Mouse (Mus musculus) hindbrain, embryonic 15.5 days (tissue): ENCODE results near the gene Trim9. TPM values are rescaled to one million over a fixed set of nuclear protein-coding genes. Genes with fewer than 3 reads are reported as not detected.

Experiments used
- ATAC-seq: fragments of 200-750 bp; cut with Nextera tagmentation; 2 replicates; pipeline ENCODE4 v1.8.0; 2017; ENCODE audit warnings: low read depth, moderate number of reproducible peaks, moderate TSS enrichment; ENCODE audit not compliant: low FRiP score
- H3K27ac ChIP-seq: fragments of 300-500 bp; sonication (generic); replicated peaks from 2 replicates; pipeline ENCODE4 v1.5.1; 2015; ENCODE audit warnings: mild to moderate bottlenecking, inconsistent platforms
- H3K27me3 ChIP-seq: fragments of 300-500 bp; sonication (generic); 2 replicates; pipeline ENCODE4 v1.6.1; 2015; ENCODE audit warnings: control low read depth, inconsistent platforms
- H3K36me3 ChIP-seq: fragments of 300-500 bp; sonication (generic); 2 replicates; pipeline ENCODE4 v1.6.1; 2015; ENCODE audit warnings: control low read depth, inconsistent platforms
- H3K4me1 ChIP-seq: fragments of 300-500 bp; sonication (generic); replicated peaks from 2 replicates; pipeline ENCODE4 v1.6.1; 2015; ENCODE audit warnings: control low read depth, inconsistent platforms
- H3K4me2 ChIP-seq: fragments of 300-500 bp; sonication (generic); 2 replicates; pipeline ENCODE4 v1.6.1; 2015; ENCODE audit warnings: moderate library complexity, mild to moderate bottlenecking, inconsistent platforms
- H3K4me3 ChIP-seq: fragments of 300-500 bp; sonication (generic); 2 replicates; pipeline ENCODE4 v1.5.1; 2015; ENCODE audit warnings: mild to moderate bottlenecking, inconsistent platforms
- H3K9ac ChIP-seq: fragments of 300-500 bp; sonication (generic); 2 replicates; pipeline ENCODE4 v1.6.1; 2015; ENCODE audit warnings: inconsistent platforms
- H3K9me3 ChIP-seq: fragments of 300-500 bp; sonication (generic); 2 replicates; pipeline ENCODE4 v1.6.1; 2016; ENCODE audit warnings: control low read depth, inconsistent platforms
- WGBS: fragments of 180-500 bp; shearing (Covaris S2); methylation state at CpG from one replicate; pipeline ENCODE4 v1.1.7; 2015; 5-methylcytosine and 5-hydroxymethylcytosine counted together
- polyA plus RNA-seq: library from polyadenylated mRNA; unstranded; fragments of >200 nt; fragmentation: Nextera tagmentation; extraction: Ambion mirVana; gene quantifications from 2 replicates; pipeline ENCODE4 v1.2.1, GENCODE M21; 2015

Trim9 gene
- polyA plus RNA-seq, 1 experiment from 2014 or later: 93.3 TPM

DNA sequence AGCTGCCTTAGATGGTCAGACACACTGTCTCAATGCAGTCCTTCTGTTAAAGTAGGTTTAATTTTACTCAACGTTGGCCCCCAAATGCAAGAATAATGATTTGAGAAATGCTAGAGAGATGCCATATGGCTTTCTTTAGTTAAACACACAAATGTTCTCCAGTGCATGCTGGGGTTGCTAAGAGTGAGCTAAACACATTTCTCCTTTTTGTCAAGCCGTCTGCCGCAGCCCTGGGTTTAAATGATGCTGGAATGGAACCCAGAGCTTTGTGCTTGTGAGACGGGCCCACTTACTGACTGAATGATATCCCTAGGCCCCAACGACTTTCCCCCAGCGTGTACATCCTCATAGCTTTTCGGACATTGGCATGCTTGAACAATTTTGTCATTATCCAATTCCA lies 104.9 kb downstream of the Trim9 start:
- 75% methylated on average over 7 of the region's 7 CpGs for WGBS
- Histone ChIP-seq H3K4me3 (no peak overlapping the region), H3K27ac (no peak overlapping the region), H3K27me3 (no peaks in the 10 kb centered on the region), H3K9ac (no peak overlapping the region), H3K36me3 (peaks cover 8% of the 10 kb centered on the region; the same call in 1 of the 2 replicates), H3K9me3 (no peaks in the 10 kb centered on the region), H3K4me2 (no peak overlapping the region), H3K4me1 (no peaks in the 10 kb centered on the region; the same call in none of the 2 replicates)
- no peak for ATAC-seq

GRCm38 (mm10) chr12:70239741-70240140 lies 107.7 kb downstream of the Trim9 start:
- H3K9me3 ChIP-seq: no peaks in the 10 kb centered on the region
- 75% methylated on average over 5 of the region's 5 CpGs for WGBS

GRCm38 (mm10) chr12:70238604-70239003 lies 108.8 kb downstream of the Trim9 start:
- Histone ChIP-seq H3K4me3 (no peak overlapping the region), H3K36me3 (no peaks in the 10 kb centered on the region), H3K9me3 (no peaks in the 10 kb centered on the region), H3K27ac (no peak overlapping the region), H3K4me2 (no peak overlapping the region), H3K4me1 (peaks cover 4% of the 10 kb centered on the region), H3K27me3 (no peaks in the 10 kb centered on the region), H3K9ac (no peak overlapping the region)
- ATAC-seq: peak; percentile 21; the same call in 1 of the 2 replicates
- 44% methylated on average over 8 of the region's 8 CpGs for WGBS

More at GRCm38 (mm10) chr12:70239741-70240140, 107.7 kb downstream of the Trim9 start:
- H3K9ac ChIP-seq: no peak overlapping the region
- H3K27me3 ChIP-seq: no peaks in the 10 kb centered on the region
- H3K27ac ChIP-seq: no peak overlapping the region
- ATAC-seq: no peak
- H3K36me3 ChIP-seq: no peaks in the 10 kb centered on the region
- no peak overlapping the region for H3K4me3 ChIP-seq
- peaks cover 4% of the 10 kb centered on the region for H3K4me1 ChIP-seq
- no peak overlapping the region for H3K4me2 ChIP-seq

GRCm38 (mm10) chr12:70234938-70235484 lies 112.4 kb downstream of the Trim9 start:
- peak overlapping the region; percentile 38; the same call in 1 of the 2 replicates for H3K9ac ChIP-seq
- peak overlapping the region; percentile 63 for H3K4me2 ChIP-seq
- peak overlapping the region; percentile 32; the same call in 1 of the 2 replicates for H3K27ac ChIP-seq
- 6% methylated on average over 13 of the region's 13 CpGs for WGBS
- H3K4me1 ChIP-seq: peaks cover 12% of the 10 kb centered on the region
- no peaks in the 10 kb centered on the region for H3K36me3 ChIP-seq
- no peaks in the 10 kb centered on the region for H3K27me3 ChIP-seq
- no peaks in the 10 kb centered on the region for H3K9me3 ChIP-seq
- H3K4me3 ChIP-seq: peak overlapping the region; percentile 35
- ATAC-seq: peak; percentile 83

GRCm38 (mm10) chr12:70234411-70234810 lies 113.0 kb downstream of the Trim9 start:
- Histone ChIP-seq H3K27ac (no peak overlapping the region; the same call in 1 of the 2 replicates), H3K9me3 (no peaks in the 10 kb centered on the region), H3K4me3 (no peak overlapping the region), H3K27me3 (no peaks in the 10 kb centered on the region), H3K4me1 (peaks cover 12% of the 10 kb centered on the region), H3K4me2 (no peak overlapping the region), H3K9ac (no peak overlapping the region), H3K36me3 (no peaks in the 10 kb centered on the region)
- WGBS: 12% methylated on average over 6 of the region's 6 CpGs
- ATAC-seq: peak; percentile 56; the same call in 1 of the 2 replicates

GRCm38 (mm10) chr12:70233637-70234315 lies 113.6 kb downstream of the Trim9 start:
- H3K36me3 ChIP-seq: no peaks in the 10 kb centered on the region
- no peak overlapping the region for H3K4me3 ChIP-seq
- no peak overlapping the region; the same call in 1 of the 2 replicates for H3K27ac ChIP-seq
- WGBS: 89% methylated on average over 6 of the region's 6 CpGs
- no peaks in the 10 kb centered on the region for H3K27me3 ChIP-seq
- H3K9ac ChIP-seq: no peak overlapping the region
- no peaks in the 10 kb centered on the region for H3K9me3 ChIP-seq
- no peak for ATAC-seq
- H3K4me2 ChIP-seq: no peak overlapping the region
- peaks cover 12% of the 10 kb centered on the region for H3K4me1 ChIP-seq

- Histone ChIP-seq H3K36me3 (no peaks in the 10 kb centered on the region), H3K4me1 (peaks cover 20% of the 10 kb centered on the region), H3K27ac (no peak overlapping the region), H3K9ac (no peak overlapping the region), H3K4me2 (no peak overlapping the region), H3K27me3 (no peaks in the 10 kb centered on the region), H3K9me3 (no peaks in the 10 kb centered on the region), H3K4me3 (no peak overlapping the region)
- WGBS: 27% methylated on average over 5 of the region's 5 CpGs
- no peak for ATAC-seq
Measured at GRCm38 (mm10) chr12:70232020-70232544, 115.3 kb downstream of the Trim9 start.

DNA sequence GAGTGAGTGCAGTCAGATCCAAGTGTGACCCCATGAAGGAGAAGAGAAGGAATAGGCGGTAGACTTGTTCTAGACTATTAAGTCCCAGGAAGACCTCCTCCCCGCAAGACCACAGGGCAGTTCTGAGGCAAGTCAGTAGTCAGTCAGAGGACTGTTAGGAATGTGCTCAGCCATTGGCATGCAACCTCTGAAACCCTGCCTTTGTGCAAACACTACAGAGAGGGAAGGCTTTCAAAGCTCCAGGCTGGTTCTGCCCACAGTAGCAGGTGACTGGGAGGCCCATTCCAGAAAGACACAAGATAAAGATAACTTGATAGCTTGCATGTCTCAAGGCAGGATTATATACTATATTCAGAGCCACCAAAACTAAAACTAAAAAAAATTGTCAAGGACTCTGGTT lies 116.1 kb downstream of the Trim9 start, which contains the start of gene Pygl:
Pygl (minus strand) TSS at position 195 of the 400 bp plus-strand sequence.
- WGBS: 76% methylated on average over 2 of the region's 2 CpGs
- Histone ChIP-seq H3K4me3 (no peak within 1 kb of the TSS), H3K27me3 (0 out of 2 replicates have a peak, but pooled peaks cover 6% of the 10 kb centered on the region), H3K9ac (no peak within 1 kb of the TSS), H3K4me2 (no peak within 1 kb of the TSS), H3K4me1 (peaks cover 27% of the 10 kb centered on the region), H3K36me3 (no peaks in the 10 kb centered on the region), H3K9me3 (no peaks in the 10 kb centered on the region), H3K27ac (no peak within 1 kb of the TSS)
- no peak for ATAC-seq

GRCm38 (mm10) chr12:70228155-70228554 lies 119.3 kb downstream of the Trim9 start:
- ATAC-seq: no peak
- no peaks in the 10 kb centered on the region for H3K36me3 ChIP-seq
- no peak overlapping the region for H3K9ac ChIP-seq
- no peaks in the 10 kb centered on the region for H3K9me3 ChIP-seq
- no peak overlapping the region for H3K4me3 ChIP-seq
- peak overlapping the region; percentile 95; the same call in 1 of the 2 replicates for H3K4me2 ChIP-seq
- no peak overlapping the region for H3K27ac ChIP-seq
- WGBS: 67% methylated on average over 11 of the region's 11 CpGs
- peaks cover 23% of the 10 kb centered on the region for H3K4me1 ChIP-seq
- H3K27me3 ChIP-seq: 0 out of 2 replicates have a peak, but pooled peaks cover 11% of the 10 kb centered on the region

DNA sequence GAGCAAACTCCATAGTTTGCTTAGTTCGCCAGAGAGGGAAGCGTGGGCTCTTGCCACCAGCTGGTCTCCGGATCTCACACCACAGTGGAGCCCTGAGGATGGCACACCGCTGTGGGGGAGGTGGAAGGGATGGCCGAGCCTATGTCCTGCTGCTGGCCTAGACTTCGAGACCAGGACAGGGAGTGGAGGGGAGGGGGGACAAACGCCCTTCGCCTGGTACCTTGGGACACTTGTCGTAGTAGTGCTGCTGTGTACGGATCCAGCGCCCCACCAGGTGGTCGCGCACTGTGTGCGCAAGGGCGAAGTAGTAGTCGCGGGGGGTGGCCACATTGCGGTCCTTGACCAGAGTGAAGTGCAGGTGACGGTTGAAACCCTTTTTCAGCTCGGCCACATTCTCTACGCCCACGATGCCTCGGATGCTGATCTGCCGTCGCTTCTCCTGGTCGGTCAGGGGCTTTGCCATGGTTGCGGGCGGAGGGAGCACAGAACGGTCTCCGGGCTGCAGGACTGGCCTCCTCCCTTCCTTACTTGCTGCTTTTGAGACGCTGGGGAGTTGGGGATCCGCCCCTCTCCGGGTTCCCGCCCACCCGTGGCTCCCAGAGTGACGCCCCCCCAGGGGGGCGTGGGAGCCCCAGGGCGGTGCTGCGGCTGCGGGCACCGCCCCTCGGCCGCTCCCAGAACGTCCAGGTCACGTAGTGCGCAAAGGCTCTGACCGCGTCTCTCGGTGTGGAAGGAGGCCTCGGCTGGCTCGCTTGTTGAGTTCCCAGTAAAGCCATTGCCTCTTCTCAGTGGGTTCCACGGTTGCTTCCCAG lies 120.1 kb downstream of the Trim9 start:
- H3K36me3 ChIP-seq: no peaks in the 10 kb centered on the region
- H3K27me3 ChIP-seq: 0 out of 2 replicates have a peak, but pooled peaks cover 11% of the 10 kb centered on the region
- no peak overlapping the region for H3K27ac ChIP-seq
- H3K9me3 ChIP-seq: no peaks in the 10 kb centered on the region
- 2% methylated on average over 52 of the region's 52 CpGs for WGBS
- H3K4me1 ChIP-seq: peaks cover 23% of the 10 kb centered on the region
- peak; percentile 81 for ATAC-seq
- H3K4me2 ChIP-seq: peak overlapping the region; percentile 95
- H3K4me3 ChIP-seq: peak overlapping the region; percentile 48
- H3K9ac ChIP-seq: peak overlapping the region; percentile 49

- Histone ChIP-seq H3K27ac (no peak overlapping the region), H3K9me3 (no peaks in the 10 kb centered on the region), H3K36me3 (no peaks in the 10 kb centered on the region), H3K4me3 (peak overlapping the region; percentile 48), H3K4me1 (peaks cover 17% of the 10 kb centered on the region), H3K27me3 (0 out of 2 replicates have a peak, but pooled peaks cover 11% of the 10 kb centered on the region), H3K9ac (peak overlapping the region; percentile 49), H3K4me2 (peak overlapping the region; percentile 95)
- no peak for ATAC-seq
- 37% methylated on average over 5 of the region's 5 CpGs for WGBS
Measured at GRCm38 (mm10) chr12:70226655-70227054, 120.8 kb downstream of the Trim9 start.
